Comparison of ENCODE assay signal across 8 mouse cellular contexts in genomic region chr5:44284384-44284783, GRCm38 (mm10). TPM values are rescaled to one million over a fixed set of nuclear protein-coding genes. Genes with fewer than 3 reads are reported as not detected.
DNase-seq lines count a peak whose midpoint lies in the region; ATAC-seq lines count a peak whose summit lies in the region.

No protein-coding gene starts in this region.

- no peak overlapping the region for H3K27ac ChIP-seq in forebrain, embryonic 16.5 days (ENCODE audit: low read length)
- no peak overlapping the region for H3K27ac ChIP-seq in hindbrain, embryonic 12.5 days
- H3K27ac ChIP-seq in midbrain, embryonic 11.5 days (ENCODE audit: low read depth, low read length), result no peak overlapping the region

- H3K27me3 ChIP-seq in forebrain, embryonic 16.5 days (replicated peaks; ENCODE audit: control insufficient read depth, insufficient read depth, low read length), result no peaks in the 10 kb centered on the region
- H3K27me3 ChIP-seq in hindbrain, embryonic 12.5 days, result peaks cover 4% of the 10 kb centered on the region; the same call in 1 of the 2 replicates
- no peaks in the 10 kb centered on the region for H3K27me3 ChIP-seq in midbrain, embryonic 11.5 days (ENCODE audit: control insufficient read depth, insufficient read depth, low read length)

- H3K4me1 ChIP-seq in forebrain, embryonic 16.5 days (replicated peaks; ENCODE audit: control insufficient read depth, insufficient read depth, low read length), result no peaks in the 10 kb centered on the region
- H3K4me1 ChIP-seq in hindbrain, embryonic 12.5 days, result no peaks in the 10 kb centered on the region
- H3K4me1 ChIP-seq in midbrain, embryonic 11.5 days (ENCODE audit: control insufficient read depth, insufficient read depth, low read length), result no peaks in the 10 kb centered on the region

- peak; percentile 62 for DNase-seq in Muller cell, postnatal 12 days (ENCODE audit: inconsistent ontology term)
- DNase-seq in layer of hippocampus, postnatal 36 days, result peak; percentile 84 to 85
- DNase-seq in midbrain, embryonic 11.5 days (ENCODE audit: low spot score, missing footprints), result peak; percentile 99
- DNase-seq in right cerebral cortex, postnatal 4 days, result peak; percentile 95

- H3K4me3 ChIP-seq in forebrain, embryonic 16.5 days (replicated peaks; ENCODE audit: low read length), result no peak overlapping the region
- no peak overlapping the region for H3K4me3 ChIP-seq in hindbrain, embryonic 12.5 days
- H3K4me3 ChIP-seq in midbrain, embryonic 11.5 days (ENCODE audit: low read depth, low read length), result no peak overlapping the region

- H3K4me2 ChIP-seq in forebrain, embryonic 16.5 days (ENCODE audit: low read length), result no peak overlapping the region
- H3K4me2 ChIP-seq in hindbrain, embryonic 12.5 days (replicated peaks), result no peak overlapping the region
- no peak overlapping the region for H3K4me2 ChIP-seq in midbrain, embryonic 11.5 days

- H3K36me3 ChIP-seq in forebrain, embryonic 16.5 days (ENCODE audit: control insufficient read depth, insufficient read depth), result no peaks in the 10 kb centered on the region
- no peaks in the 10 kb centered on the region for H3K36me3 ChIP-seq in hindbrain, embryonic 12.5 days
- no peaks in the 10 kb centered on the region for H3K36me3 ChIP-seq in midbrain, embryonic 11.5 days (ENCODE audit: control insufficient read depth, insufficient read depth, low read length)

- no peak overlapping the region for H3K9ac ChIP-seq in forebrain, embryonic 16.5 days (replicated peaks; ENCODE audit: low read depth, low read length)
- H3K9ac ChIP-seq in hindbrain, embryonic 12.5 days, result no peak overlapping the region
- no peak overlapping the region for H3K9ac ChIP-seq in midbrain, embryonic 11.5 days (ENCODE audit: low read length)

- ATAC-seq in cerebellum, adult (ENCODE audit: insufficient number of reproducible peaks, low FRiP score, low TSS enrichment), result peak; percentile 58; the same call in 1 of the 2 replicates
- peak; percentile 84 for ATAC-seq in forebrain, embryonic 16.5 days
- ATAC-seq in hindbrain, embryonic 12.5 days (ENCODE audit: low FRiP score), result peak; percentile 66; the same call in 1 of the 2 replicates
- ATAC-seq in midbrain, embryonic 11.5 days (ENCODE audit: low FRiP score), result peak; percentile 50; the same call in 1 of the 2 replicates
- ATAC-seq in activated CD4-positive, CD25-positive, alpha-beta regulatory T cell, adult 4 months, result no peak

- 9% methylated on average over 5 of the region's 5 CpGs for WGBS in forebrain, embryonic 16.5 days
- WGBS in hindbrain, embryonic 12.5 days, result 10% methylated on average over 5 of the region's 5 CpGs
- WGBS in midbrain, embryonic 11.5 days, result 15% methylated on average over 5 of the region's 5 CpGs

- H3K9me3 ChIP-seq in forebrain, embryonic 16.5 days (ENCODE audit: control insufficient read depth, low read length), result no peaks in the 10 kb centered on the region
- H3K9me3 ChIP-seq in hindbrain, embryonic 12.5 days (replicated peaks), result no peaks in the 10 kb centered on the region
- H3K9me3 ChIP-seq in midbrain, embryonic 11.5 days (ENCODE audit: control insufficient read depth, low read length), result no peaks in the 10 kb centered on the region

RNA-seq across cellular contexts. Expression of gene Tapt1, which starts 58.0 kb away (rescaled TPM):
- polyA plus RNA-seq in forebrain, embryonic 16.5 days (2015; fragmentation: Nextera tagmentation; extraction: Ambion mirVana), result 26.4 and 27.3 TPM in 2 replicates
- polyA plus RNA-seq in hindbrain, embryonic 12.5 days (2016; fragmentation: Nextera tagmentation; extraction: Ambion mirVana), result 36.1 and 37.6 TPM in 2 replicates
- 10 to 100 TPM; 48.1 to 49.2 TPM for total RNA-seq in layer of hippocampus, postnatal 36 days (2021)
- polyA plus RNA-seq in midbrain, embryonic 11.5 days (2014; fragmentation: Nextera tagmentation; extraction: Ambion mirVana), result 27.8 and 30.3 TPM in 2 replicates
- polyA plus RNA-seq in activated CD4-positive, CD25-positive, alpha-beta regulatory T cell, adult 4 months (2017; shearing (Covaris generic)), result 10 to 100 TPM; 15.1 to 15.2 TPM
